Mouse (Mus musculus) liver, embryonic 15.5 days (tissue): ENCODE measurements around the gene Oprm1. TPM values are rescaled to one million over a fixed set of nuclear protein-coding genes. Genes with fewer than 3 reads are reported as not detected.

Source experiments
- ATAC-seq: fragments of 200-750 bp; cut with Nextera tagmentation; 2 replicates; pipeline ENCODE4 v1.8.0; 2017; ENCODE audit warnings: moderate number of reproducible peaks, mild to moderate bottlenecking, moderate library complexity; ENCODE audit not compliant: insufficient read depth
- H3K27ac ChIP-seq: fragments of 300-500 bp; sonication (generic); replicated peaks from 2 replicates; pipeline ENCODE4 v1.5.1; 2015; ENCODE audit warnings: mild to moderate bottlenecking, inconsistent platforms
- H3K27me3 ChIP-seq: fragments of 300-500 bp; sonication (generic); 2 replicates; pipeline ENCODE4 v1.6.1; 2015; ENCODE audit warnings: mild to moderate bottlenecking, inconsistent platforms
- H3K36me3 ChIP-seq: fragments of 300-500 bp; sonication (generic); replicated peaks from 2 replicates; pipeline ENCODE4 v1.6.1; 2015; ENCODE audit warnings: moderate library complexity, mild to moderate bottlenecking, inconsistent platforms
- H3K4me1 ChIP-seq: fragments of 300-500 bp; sonication (generic); replicated peaks from 2 replicates; pipeline ENCODE4 v1.6.1; 2015; ENCODE audit warnings: inconsistent platforms
- H3K4me2 ChIP-seq: fragments of 300-500 bp; sonication (generic); 2 replicates; pipeline ENCODE4 v1.6.1; 2015; ENCODE audit warnings: moderate library complexity, mild to moderate bottlenecking, inconsistent platforms
- H3K4me3 ChIP-seq: fragments of 300-500 bp; sonication (generic); replicated peaks from 2 replicates; pipeline ENCODE4 v1.5.1; 2015; ENCODE audit warnings: mild to moderate bottlenecking, inconsistent platforms
- H3K9ac ChIP-seq: fragments of 300-500 bp; sonication (generic); 2 replicates; pipeline ENCODE4 v1.6.1; 2015; ENCODE audit warnings: moderate library complexity, mild to moderate bottlenecking, inconsistent platforms
- H3K9me3 ChIP-seq: fragments of 300-500 bp; sonication (generic); replicated peaks from 2 replicates; pipeline ENCODE4 v1.6.1; 2016; ENCODE audit warnings: inconsistent platforms
- WGBS: fragments of 180-500 bp; shearing (Covaris S2); methylation state at CpG from one replicate; pipeline ENCODE4 v1.1.7; 2015; ENCODE audit warnings: mixed read lengths; ENCODE audit not compliant: insufficient replicate concordance; 5-methylcytosine and 5-hydroxymethylcytosine counted together
- polyA plus RNA-seq: library from polyadenylated mRNA; unstranded; fragments of >200 nt; fragmentation: Nextera tagmentation; extraction: Ambion mirVana; gene quantifications from 2 replicates; pipeline ENCODE4 v1.2.1, GENCODE M21; 2015

Gene Oprm1
- polyA plus RNA-seq = 0.07 TPM in 1 of 2 replicates, not detected in the other

- WGBS = 68% methylated on average over 3 of the region's 3 CpGs
- Histone ChIP-seq H3K4me2 (no peak within 1 kb of the TSS), H3K9me3 (no peaks in the 10 kb centered on the region)
Measured at GRCm38 (mm10) chr10:6758206-6758605, at the start of gene Oprm1. Gene Oprm1 (plus strand): TSS chr10:6758506.

DNA sequence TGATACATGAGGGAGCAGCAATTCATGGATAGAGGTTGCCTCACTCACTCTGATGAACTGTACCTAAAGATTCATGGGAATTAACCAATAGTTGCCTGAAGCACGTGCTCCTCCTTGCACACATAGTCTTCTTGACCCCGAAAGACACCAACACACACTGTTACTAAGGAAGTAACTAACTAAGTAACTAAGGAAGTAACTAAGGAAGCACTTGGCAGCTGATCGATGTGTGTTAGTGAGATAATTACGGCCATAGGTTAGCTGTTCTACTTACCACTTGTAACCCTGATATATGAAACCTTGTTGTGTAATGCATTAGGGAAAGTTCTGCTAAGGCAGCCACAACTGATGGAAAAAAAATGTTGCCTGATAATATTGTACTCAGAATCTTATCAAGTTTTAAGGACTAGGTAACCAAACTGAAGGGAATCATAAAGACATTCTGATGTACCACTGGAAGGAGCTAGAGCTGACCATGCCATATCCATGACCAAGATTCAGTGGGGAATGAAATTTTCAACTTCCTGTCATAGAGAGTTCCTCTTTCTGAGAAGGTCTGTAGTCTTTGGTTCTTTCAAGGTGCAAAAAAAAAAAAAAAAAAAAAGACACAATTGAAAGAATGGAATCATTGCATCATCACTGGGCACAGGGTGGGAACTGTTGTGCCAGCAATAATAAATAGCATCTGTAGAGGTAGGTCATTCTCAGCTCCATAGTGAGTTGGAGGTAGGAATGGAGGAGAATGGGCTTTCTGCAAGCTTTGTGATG lies 40.9 kb upstream of the Oprm1 start:
- H3K4me3 ChIP-seq = no peak overlapping the region
- no peak overlapping the region for H3K4me2 ChIP-seq
- H3K4me1 ChIP-seq = no peaks in the 10 kb centered on the region
- ATAC-seq = no peak
- no peak overlapping the region for H3K9ac ChIP-seq
- no peak overlapping the region for H3K27ac ChIP-seq
- no peaks in the 10 kb centered on the region for H3K27me3 ChIP-seq
- H3K9me3 ChIP-seq = no peaks in the 10 kb centered on the region
- H3K36me3 ChIP-seq = no peaks in the 10 kb centered on the region
- 16% methylated on average over 4 of the region's 4 CpGs for WGBS

More at GRCm38 (mm10) chr10:6758206-6758605, at the start of gene Oprm1:
- no peak for ATAC-seq
- no peak within 1 kb of the TSS for H3K4me3 ChIP-seq
- no peak within 1 kb of the TSS for H3K9ac ChIP-seq
- no peaks in the 10 kb centered on the region for H3K36me3 ChIP-seq
- H3K27me3 ChIP-seq = no peaks in the 10 kb centered on the region
- no peaks in the 10 kb centered on the region for H3K4me1 ChIP-seq
- no peak within 1 kb of the TSS for H3K27ac ChIP-seq

- ATAC-seq = no peak
- H3K36me3 ChIP-seq = no peaks in the 10 kb centered on the region
- 29% methylated on average over 1 of the region's 1 CpGs for WGBS
Measured at GRCm38 (mm10) chr10:6723765-6724164, 34.5 kb upstream of the Oprm1 start.

DNA sequence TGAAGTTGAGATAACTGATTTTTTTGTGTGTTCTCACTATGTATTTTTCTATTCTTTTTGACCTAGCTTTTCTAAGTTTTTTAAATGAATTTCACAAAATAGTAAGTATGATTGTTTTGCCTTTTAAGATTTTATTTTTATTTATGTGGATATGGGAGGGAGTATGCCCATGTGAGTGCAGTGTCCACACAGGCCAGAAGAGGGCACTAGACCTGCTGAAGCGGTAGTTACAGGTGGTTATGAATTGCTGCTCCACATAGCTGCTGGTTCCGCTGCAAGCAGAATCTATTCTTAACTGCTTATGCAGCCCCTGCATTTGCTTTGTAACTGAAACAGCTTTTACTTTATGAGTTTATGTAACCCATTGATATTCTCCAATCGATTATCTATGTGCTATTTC lies 29.8 kb upstream of the Oprm1 start:
- Histone ChIP-seq H3K36me3 (no peaks in the 10 kb centered on the region), H3K27ac (no peak overlapping the region), H3K4me3 (no peak overlapping the region), H3K4me2 (no peak overlapping the region), H3K27me3 (no peaks in the 10 kb centered on the region), H3K4me1 (no peaks in the 10 kb centered on the region), H3K9ac (no peak overlapping the region), H3K9me3 (no peaks in the 10 kb centered on the region)
- 71% methylated on average over 3 of the region's 3 CpGs for WGBS
- no peak for ATAC-seq

More at GRCm38 (mm10) chr10:6723765-6724164, 34.5 kb upstream of the Oprm1 start:
- no peak overlapping the region for H3K9ac ChIP-seq
- no peak overlapping the region for H3K27ac ChIP-seq
- no peaks in the 10 kb centered on the region for H3K9me3 ChIP-seq
- no peaks in the 10 kb centered on the region for H3K4me1 ChIP-seq
- no peak overlapping the region for H3K4me2 ChIP-seq
- H3K27me3 ChIP-seq = no peaks in the 10 kb centered on the region
- no peak overlapping the region for H3K4me3 ChIP-seq

DNA sequence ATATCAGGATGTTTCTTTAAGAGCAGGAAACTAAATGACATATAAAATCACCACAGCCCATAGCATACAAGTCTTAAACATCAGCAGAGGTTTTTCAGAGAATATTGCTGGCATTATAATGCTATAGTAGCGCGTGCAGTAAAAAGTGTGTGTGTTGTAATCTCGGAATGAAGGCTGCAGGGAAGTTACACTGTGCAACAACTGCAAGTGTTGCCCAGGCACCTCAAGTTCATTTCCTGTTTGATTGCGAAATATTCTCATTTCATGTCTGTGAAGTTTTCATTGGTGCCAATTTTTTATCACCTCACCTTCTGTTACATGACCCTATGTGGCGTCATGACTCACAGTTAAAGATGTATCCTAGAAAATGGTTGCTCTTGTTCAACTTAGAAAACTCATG lies 4.9 kb upstream of the Oprm1 start:
- no peak overlapping the region for H3K9ac ChIP-seq
- no peak overlapping the region for H3K4me3 ChIP-seq
- no peaks in the 10 kb centered on the region for H3K27me3 ChIP-seq
- no peak overlapping the region for H3K4me2 ChIP-seq
- WGBS = 50% methylated on average over 5 of the region's 5 CpGs
- no peaks in the 10 kb centered on the region for H3K36me3 ChIP-seq
- no peaks in the 10 kb centered on the region for H3K9me3 ChIP-seq
- ATAC-seq = no peak
- no peak overlapping the region for H3K27ac ChIP-seq
- H3K4me1 ChIP-seq = no peaks in the 10 kb centered on the region

DNA sequence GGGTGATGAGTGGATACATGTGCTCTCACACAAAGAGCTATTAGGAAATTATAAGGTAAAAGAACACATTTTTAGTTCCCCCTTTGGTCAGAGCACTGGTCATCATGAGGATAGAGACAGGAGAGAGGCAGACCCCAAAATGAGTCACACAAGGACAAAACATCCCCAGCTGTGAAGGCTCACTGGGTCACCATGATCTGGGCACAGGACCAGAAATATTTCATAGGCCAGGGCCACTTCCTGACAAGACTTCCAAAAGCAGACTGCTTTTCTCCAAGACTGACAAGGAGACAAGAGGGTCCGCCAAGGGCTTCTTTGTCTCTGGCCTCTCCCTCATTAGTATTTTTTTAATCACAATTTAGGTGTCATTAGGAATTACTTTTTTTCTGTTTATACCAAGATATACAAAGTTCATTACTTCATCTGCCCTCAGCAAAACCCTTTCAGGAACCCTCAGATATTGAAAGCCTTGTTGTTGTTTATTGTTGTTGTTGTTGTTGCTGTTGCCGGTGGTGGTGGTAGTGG lies 3.0 kb downstream of the Oprm1 start, which contains the start of gene Gm10945:
Gene Gm10945 (minus strand): TSS at position 475 of the 525 bp plus-strand sequence.
- no peak within 1 kb of the TSS for H3K9ac ChIP-seq
- no peak within 1 kb of the TSS for H3K4me2 ChIP-seq
- H3K27me3 ChIP-seq = no peaks in the 10 kb centered on the region
- ATAC-seq = no peak
- no peaks in the 10 kb centered on the region for H3K9me3 ChIP-seq
- no peak within 1 kb of the TSS for H3K27ac ChIP-seq
- 68% methylated on average over 2 of the region's 2 CpGs for WGBS
- no peak within 1 kb of the TSS for H3K4me3 ChIP-seq
- H3K36me3 ChIP-seq = no peaks in the 10 kb centered on the region
- no peaks in the 10 kb centered on the region for H3K4me1 ChIP-seq

GRCm38 (mm10) chr10:6788517-6789237 lies 30.4 kb downstream of the Oprm1 start:
- H3K4me3 ChIP-seq = no peak overlapping the region
- H3K27ac ChIP-seq = no peak overlapping the region
- H3K9ac ChIP-seq = no peak overlapping the region
- H3K4me1 ChIP-seq = no peaks in the 10 kb centered on the region
- H3K4me2 ChIP-seq = no peak overlapping the region
- H3K27me3 ChIP-seq = peaks cover 9% of the 10 kb centered on the region; the same call in 1 of the 2 replicates
- WGBS = 4% methylated on average over 25 of the region's 25 CpGs
- ATAC-seq = no peak
- no peaks in the 10 kb centered on the region for H3K9me3 ChIP-seq
- H3K36me3 ChIP-seq = no peaks in the 10 kb centered on the region

- ATAC-seq = no peak
- peaks cover 9% of the 10 kb centered on the region; the same call in 1 of the 2 replicates for H3K27me3 ChIP-seq
- H3K9ac ChIP-seq = no peak overlapping the region
- H3K27ac ChIP-seq = no peak overlapping the region
- no peaks in the 10 kb centered on the region for H3K9me3 ChIP-seq
- no peak overlapping the region for H3K4me2 ChIP-seq
- no peaks in the 10 kb centered on the region for H3K4me1 ChIP-seq
- no peaks in the 10 kb centered on the region for H3K36me3 ChIP-seq
- no peak overlapping the region for H3K4me3 ChIP-seq
Measured at GRCm38 (mm10) chr10:6790226-6790625, 31.9 kb downstream of the Oprm1 start.

DNA sequence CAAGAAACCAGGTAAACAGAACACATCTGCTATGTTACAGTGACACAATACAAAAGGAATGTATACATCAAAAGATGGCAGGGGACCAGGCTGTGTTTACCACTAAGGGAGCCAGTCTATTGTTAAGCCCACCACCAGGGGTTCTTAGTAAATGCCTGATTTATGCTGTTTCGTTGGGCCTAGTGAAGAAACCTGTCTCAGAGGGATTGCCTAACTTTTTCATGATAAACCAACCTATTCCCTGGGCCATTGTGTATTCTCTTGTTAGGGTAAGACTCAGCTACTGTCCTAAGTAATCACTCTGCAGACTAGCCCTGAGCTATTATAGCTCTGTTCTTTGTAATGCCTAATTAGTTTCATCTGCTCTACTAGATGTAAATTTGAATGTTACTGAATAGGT lies 62.3 kb downstream of the Oprm1 start:
- Histone ChIP-seq H3K27me3 (no peaks in the 10 kb centered on the region), H3K4me3 (no peak overlapping the region), H3K27ac (no peak overlapping the region), H3K9ac (no peak overlapping the region), H3K36me3 (no peaks in the 10 kb centered on the region), H3K9me3 (no peaks in the 10 kb centered on the region), H3K4me1 (no peaks in the 10 kb centered on the region), H3K4me2 (no peak overlapping the region)
- WGBS = 21% methylated on average over 1 of the region's 1 CpGs
- no peak for ATAC-seq

GRCm38 (mm10) chr10:6842225-6842624 lies 83.9 kb downstream of the Oprm1 start:
- 35% methylated on average over 1 of the region's 1 CpGs for WGBS
- Histone ChIP-seq H3K9me3 (no peaks in the 10 kb centered on the region), H3K9ac (no peak overlapping the region), H3K4me2 (no peak overlapping the region), H3K4me3 (no peak overlapping the region), H3K36me3 (no peaks in the 10 kb centered on the region), H3K4me1 (no peaks in the 10 kb centered on the region), H3K27ac (no peak overlapping the region), H3K27me3 (no peaks in the 10 kb centered on the region)
- ATAC-seq = no peak

- Histone ChIP-seq H3K4me3 (no peak overlapping the region), H3K4me2 (no peak overlapping the region), H3K36me3 (no peaks in the 10 kb centered on the region), H3K27me3 (no peaks in the 10 kb centered on the region), H3K9me3 (no peaks in the 10 kb centered on the region), H3K4me1 (no peaks in the 10 kb centered on the region), H3K9ac (no peak overlapping the region), H3K27ac (no peak overlapping the region)
- no peak for ATAC-seq
- WGBS = 50% methylated on average over 1 of the region's 1 CpGs
Measured at GRCm38 (mm10) chr10:6846283-6846682, 88.0 kb downstream of the Oprm1 start.
